Mouse (Mus musculus) gastrocnemius, postnatal 10 days (tissue): ENCODE measurements around the gene Efcab12. TPM values are rescaled to one million over a fixed set of nuclear protein-coding genes. Genes with fewer than 3 reads are reported as not detected.

ENCODE experiments used
- DNase-seq: peaks from one replicate; pipeline ENCODE4 v3.0.0; 2021; ENCODE audit warnings: mixed read lengths
- microRNA-seq, 2 experiments: library from miRNA; unstranded; fragments of <30 nt; microRNA quantifications; one replicate each; pipeline ENCODE4 v1.2.0; 2021
- total RNA-seq, 2 experiments: library from RNA; stranded (reverse); gene quantifications; 2 replicates each; pipeline ENCODE4 v1.2.3; 2021

Gene Efcab12
- total RNA-seq, 2 experiments from 2014 or later, result 0.12 to 0.14 TPM

DNA sequence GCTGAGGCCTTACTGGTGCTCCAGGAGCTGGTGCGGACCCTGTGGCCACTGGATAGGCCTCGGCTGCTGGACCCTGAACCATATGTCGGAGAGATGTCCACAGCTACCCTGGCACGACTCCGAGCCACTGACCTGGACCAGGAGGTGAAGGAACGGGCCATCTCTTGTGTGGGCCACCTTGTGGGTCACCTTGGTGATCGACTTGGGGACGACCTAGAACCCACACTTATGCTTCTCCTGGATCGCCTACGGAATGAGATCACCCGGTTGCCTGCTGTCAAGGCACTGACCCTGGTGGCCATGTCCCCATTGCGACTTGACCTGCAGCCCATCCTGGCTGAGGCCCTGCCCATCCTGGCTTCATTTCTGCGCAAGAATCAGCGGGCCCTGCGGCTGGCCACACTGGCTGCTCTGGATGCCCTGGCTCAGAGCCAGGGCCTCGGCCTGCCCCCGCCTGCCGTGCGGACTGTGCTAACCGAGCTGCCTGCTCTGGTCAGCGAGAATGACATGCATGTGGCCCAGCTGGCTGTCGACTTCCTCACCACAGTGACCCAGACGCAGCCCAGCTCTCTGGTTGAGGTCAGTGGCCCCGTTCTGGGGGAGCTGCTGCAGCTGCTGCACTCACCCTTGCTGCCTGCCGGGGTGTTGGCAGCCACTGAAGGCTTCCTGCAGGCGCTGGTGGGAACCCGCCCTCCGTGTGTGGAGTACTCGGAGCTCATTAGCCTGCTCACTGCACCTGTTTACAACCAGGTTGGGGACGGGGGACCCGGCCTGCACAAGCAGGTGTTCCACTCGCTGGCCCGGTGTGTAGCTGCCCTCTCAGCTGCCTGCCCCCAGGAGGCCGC, 46.1 kb downstream of the Efcab12 start:
- DNase-seq, result peak; percentile 61

- DNase-seq, result no peak
Measured at GRCm38 (mm10) chr6:115791016-115791415, 47.2 kb downstream of the Efcab12 start.

DNA sequence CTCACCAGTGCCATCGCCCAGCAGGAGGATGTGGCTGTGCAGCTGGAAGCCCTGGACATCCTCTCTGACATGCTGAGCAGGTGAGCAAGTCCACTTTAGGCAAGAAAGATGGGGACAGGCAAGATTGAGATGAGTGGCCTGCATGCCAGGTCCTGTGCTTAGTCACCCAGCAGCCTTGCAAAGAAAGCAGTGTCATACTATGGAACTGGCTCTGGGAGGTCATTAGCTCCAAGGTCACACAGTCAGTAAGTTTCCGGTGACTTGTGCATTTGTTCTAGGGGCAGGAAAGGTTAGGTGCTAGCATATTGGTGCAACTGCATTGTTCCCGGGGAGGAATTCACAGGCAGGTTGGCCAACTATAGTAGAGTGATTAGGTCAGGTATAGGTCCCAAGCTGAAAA, 55.4 kb downstream of the Efcab12 start:
- no peak for DNase-seq

DNA sequence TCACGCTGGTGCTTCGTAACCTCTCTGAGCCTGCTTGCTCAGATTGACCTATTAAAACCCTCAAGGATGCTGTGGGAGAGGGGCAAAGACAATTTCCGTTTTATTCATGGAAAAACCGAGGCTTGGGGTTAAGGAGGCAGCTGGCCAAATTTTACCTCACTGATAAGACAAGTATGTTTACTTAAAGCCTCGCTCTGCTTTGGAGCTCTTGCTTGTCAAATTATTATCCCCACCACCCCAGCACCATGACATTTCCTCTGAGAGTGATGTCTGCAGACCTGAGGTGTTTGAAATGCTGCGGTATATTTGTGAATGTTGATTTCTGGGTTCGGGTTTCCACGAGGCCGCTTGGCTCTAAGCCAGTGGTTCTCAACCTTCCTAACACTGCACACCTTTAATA, 61.8 kb downstream of the Efcab12 start:
- DNase-seq, result no peak

DNA sequence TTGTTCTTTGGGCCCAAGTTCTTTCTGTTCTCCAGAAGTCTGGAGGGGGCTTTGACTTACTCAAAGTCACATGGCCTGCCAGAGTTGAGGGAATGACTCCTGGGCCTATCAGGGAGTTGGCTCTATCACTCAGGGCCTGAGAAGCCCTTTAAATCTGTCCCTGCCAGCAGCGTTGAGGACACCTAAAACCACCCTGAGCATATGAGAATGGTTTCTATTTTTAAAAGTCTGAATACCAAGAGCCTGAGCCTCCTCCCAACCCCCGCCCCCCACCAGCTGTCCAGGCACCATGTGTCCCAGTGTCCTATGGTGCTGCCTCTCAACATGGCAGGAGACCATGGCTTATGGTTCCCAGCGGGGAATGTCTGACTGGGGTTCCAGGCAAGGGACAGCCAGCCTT, 62.4 kb downstream of the Efcab12 start:
- DNase-seq, result peak; percentile 42

GRCm38 (mm10) chr6:115774501-115774921, 63.7 kb downstream of the Efcab12 start, which contains the start of gene Cand2:
TSS of gene Cand2 (plus strand) at chr6:115774538.
- DNase-seq, result peak; percentile 77

DNA sequence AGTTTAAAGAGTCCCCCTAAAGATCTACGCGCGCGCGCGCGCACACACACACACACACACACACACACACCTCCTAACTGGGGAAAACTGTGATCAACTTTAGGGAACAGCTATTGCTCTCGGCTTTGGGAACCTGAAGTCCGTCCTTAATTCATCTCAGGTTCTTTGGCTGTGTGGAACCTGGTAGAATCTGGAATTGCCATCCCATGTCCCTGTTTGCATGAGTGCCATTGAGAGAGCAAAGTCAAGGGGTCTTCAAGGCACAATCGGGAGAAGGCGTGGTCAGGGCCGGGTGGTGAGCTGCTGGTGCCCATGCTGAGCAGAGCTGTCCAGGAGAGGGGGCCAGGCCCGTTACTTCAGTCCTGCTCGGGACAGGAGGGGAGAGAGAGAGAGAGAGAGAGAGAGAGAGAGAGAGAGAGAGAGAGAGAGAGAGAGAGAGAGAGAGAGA, 64.2 kb downstream of the Efcab12 start:
- peak; percentile 29 for DNase-seq

- DNase-seq, result no peak
Measured at GRCm38 (mm10) chr6:115772604-115773003, 65.6 kb downstream of the Efcab12 start.

GRCm38 (mm10) chr6:115772201-115772600, 66.0 kb downstream of the Efcab12 start:
- no peak for DNase-seq

DNA sequence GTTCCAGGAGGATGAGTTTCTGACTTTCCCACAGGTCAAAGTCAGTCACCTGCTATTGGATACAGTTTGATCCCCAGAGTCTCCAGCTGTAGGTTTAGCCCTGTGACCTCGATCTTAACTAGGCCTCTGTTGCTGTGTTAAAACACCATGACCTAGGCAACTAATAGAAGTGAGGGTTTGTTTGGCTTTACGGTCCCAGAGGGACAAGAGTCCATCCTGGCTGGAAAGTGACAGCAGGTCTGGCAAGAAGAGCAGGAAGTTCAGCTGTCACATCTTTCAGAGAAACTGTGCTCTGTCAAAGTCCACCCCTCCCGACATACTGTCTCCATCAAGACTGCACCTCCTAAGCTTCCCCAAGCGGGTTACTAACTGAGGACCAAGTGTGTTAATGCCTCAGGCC, 67.4 kb downstream of the Efcab12 start:
- DNase-seq, result no peak

- no peak for DNase-seq
Measured at GRCm38 (mm10) chr6:115770059-115770670, 68.0 kb downstream of the Efcab12 start.

- DNase-seq, result no peak
Measured at GRCm38 (mm10) chr6:115768207-115768606, 70.0 kb downstream of the Efcab12 start.

- DNase-seq, result no peak
Measured at GRCm38 (mm10) chr6:115767357-115767756, 70.9 kb downstream of the Efcab12 start.

DNA sequence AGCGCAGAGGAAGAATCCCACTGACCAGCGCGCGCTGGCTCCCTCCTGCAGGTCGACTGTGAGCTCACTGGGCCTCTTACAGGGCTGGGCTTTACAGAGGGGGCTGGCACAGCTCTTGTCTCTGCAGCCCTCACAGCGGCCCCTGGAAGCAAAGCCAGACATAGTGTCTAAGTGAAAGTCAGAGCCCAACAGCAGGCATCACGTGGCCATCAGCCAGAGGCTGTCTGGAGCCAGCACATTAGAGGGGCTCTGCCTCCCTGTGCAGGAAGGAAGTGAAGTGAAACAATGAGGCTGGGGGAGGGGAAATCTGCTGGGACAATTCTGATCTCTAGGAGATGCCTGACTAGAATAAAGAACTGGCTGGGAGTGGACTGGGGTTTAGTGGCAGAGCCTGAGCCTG, 74.0 kb downstream of the Efcab12 start:
- peak; percentile 55 for DNase-seq

GRCm38 (mm10) chr6:115761995-115762756, 76.0 kb downstream of the Efcab12 start, which contains the start of gene Tmem40:
TSS of gene Tmem40 (minus strand) at chr6:115762410.
- DNase-seq, result no peak

DNA sequence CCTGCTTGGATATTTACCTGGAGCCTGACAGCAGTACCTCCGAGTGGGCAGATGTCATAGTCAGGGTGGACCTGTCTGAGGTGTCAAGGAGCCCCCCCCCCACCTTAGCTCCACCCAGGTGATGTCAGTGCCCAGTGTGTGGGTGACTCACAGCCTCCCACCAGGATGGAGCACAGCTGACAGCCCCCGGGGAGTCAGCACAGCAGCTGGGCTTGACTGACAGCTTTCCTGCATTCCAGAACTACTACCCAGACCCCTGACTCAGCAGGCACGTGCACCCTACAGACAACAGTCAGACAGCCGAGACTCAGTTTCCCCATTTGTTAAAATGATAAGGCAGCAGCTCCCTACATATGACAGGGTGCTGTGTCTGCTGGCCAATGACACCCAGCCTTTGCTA, 77.2 kb downstream of the Efcab12 start:
- no peak for DNase-seq

Small RNA genes lying within 50 kb of the gene (microRNA-seq; reads per million reads assigned to microRNA genes)
- gene Mir7660, result 0 to 0.25 reads per million in 2 experiments

Other genes starting within 250 kb of the Efcab12 start
- gene Mkrn2os, start 245.8 kb downstream of the Efcab12 start, total RNA-seq, result under 1 TPM; 0.16 to 0.26 TPM
- gene Mkrn2, start 236.5 kb downstream of the Efcab12 start, total RNA-seq, result 10 to 100 TPM; 36.5 to 37.0 TPM
- 100 to 1,000 TPM; 102 to 108 TPM for gene Raf1, start 161.8 kb downstream of the Efcab12 start, total RNA-seq
- gene Tmem40, start 76.0 kb downstream of the Efcab12 start, total RNA-seq, result 1 to 10 TPM in 1 of 2 experiments, under 1 TPM in 1; 0.26 to 1.5 TPM
- 10 to 100 TPM; 89.1 to 96.7 TPM for gene Cand2, start 63.9 kb downstream of the Efcab12 start, total RNA-seq
- gene Rpl32, start 29.7 kb downstream of the Efcab12 start, total RNA-seq, result 1,000 to 10,000 TPM; 1,136 to 1,161 TPM
- 1 to 10 TPM; 2.3 to 3.7 TPM for gene Mbd4, start 15.0 kb upstream of the Efcab12 start, total RNA-seq
- gene Ift122, start 15.1 kb upstream of the Efcab12 start, total RNA-seq, result 10 to 100 TPM; 19.3 to 21.9 TPM
- under 1 TPM; 0.19 to 0.32 TPM for gene Rho, start 93.3 kb upstream of the Efcab12 start, total RNA-seq
- gene H1foo, start 106.5 kb upstream of the Efcab12 start, total RNA-seq, result not detected
- 100 to 1,000 TPM in 1 of 2 experiments, 10 to 100 TPM in 1; 90.1 to 127 TPM for gene Plxnd1, start 156.6 kb upstream of the Efcab12 start, total RNA-seq